Mouse (Mus musculus): ENCODE measurements around the gene Mfsd1.

Mfsd1 gene

DNA sequence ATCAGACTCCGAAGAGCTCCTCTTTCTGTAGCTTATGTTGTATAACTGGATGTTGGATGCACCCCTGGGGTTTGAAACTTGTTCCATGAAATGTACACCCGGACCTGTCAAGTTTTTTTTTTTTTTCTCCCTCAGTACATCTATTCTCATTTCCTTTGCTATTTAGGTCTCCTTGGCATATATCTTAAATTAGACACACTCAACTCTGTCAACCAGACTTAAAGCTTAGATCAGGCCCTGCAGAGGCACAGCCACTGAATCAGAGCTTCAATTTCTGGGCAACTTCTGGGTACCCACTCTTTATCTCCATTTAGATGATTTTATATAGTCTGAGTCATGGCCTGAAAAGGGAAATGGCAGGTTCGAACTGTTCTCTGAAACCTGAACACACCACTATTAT is 60.6 kb downstream of the Mfsd1 start:
- no peak for DNase-seq

DNA sequence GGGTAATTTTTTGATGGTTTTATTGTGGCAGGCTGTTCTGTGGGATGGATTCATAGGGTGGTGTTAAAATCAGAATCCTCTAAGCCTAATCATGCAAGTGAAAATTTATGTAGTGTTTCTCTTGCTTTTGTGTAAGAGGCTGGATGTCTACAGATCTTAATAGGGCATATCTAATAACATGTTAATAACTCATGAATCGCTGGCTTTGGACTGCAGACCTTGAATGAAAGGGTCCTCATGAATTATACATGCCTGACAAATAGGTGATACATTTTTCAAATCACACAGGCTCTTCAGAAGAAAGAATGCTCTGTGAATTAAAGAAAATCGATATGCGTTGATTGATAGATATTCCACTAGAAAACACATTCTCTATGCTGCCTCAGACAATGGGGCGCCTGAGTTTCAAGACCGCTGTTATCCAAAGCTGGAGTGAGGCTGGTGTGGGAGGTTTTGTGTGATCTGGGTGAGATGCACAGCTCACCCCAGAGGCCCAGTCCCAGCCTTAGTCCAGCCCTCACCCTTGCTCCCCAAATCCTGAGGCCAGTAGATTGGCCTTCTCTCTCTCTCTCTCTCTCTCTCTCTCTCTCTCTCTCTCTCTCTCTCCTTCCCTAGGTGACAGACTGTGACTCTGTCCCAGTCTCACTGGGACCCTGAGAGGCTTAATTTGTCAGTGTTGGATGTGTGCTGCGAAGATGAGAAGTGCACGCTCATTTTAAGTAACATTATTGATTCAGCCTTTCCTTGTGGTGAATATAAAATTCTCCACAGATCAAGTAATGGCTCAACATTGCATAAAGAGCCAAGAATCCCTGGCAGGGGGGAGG is 63.3 kb downstream of the Mfsd1 start:
- DNase-seq, result no peak
